Mouse (Mus musculus) limb, embryonic 14.5 days (tissue): ENCODE measurements at regions not wholly inside any gene's neighbourhood (a gene's known extent, or its start where the extent isn't known, plus 50 kb on each side); places are given as distances from the start of the nearest gene placed in this dataset.
"Not testable (repeated sequence)": the region's sequence is repeated elsewhere in the genome, so short reads cannot be mapped to it uniquely, and the experiment has no call there.

Source experiments
- ATAC-seq: fragments of 200-750 bp; cut with Nextera tagmentation; 2 replicates; pipeline ENCODE4 v1.8.0; 2017; ENCODE audit warnings: low read depth, moderate number of reproducible peaks, moderate TSS enrichment; ENCODE audit not compliant: low FRiP score
- DNase-seq: peaks from one replicate; pipeline ENCODE4 v3.0.0-alpha.2; 2015; ENCODE audit warnings: low spot score
- H3K27ac ChIP-seq: fragments of 300-500 bp; sonication (generic); replicated peaks from 2 replicates; pipeline ENCODE4 v1.5.1; 2014; ENCODE audit warnings: low read depth, mild to moderate bottlenecking, low read length, moderate library complexity, mixed read lengths
- H3K27me3 ChIP-seq: fragments of 300-500 bp; sonication (generic); 2 replicates; pipeline ENCODE4 v1.6.1; 2014; ENCODE audit warnings: low read length, mixed read lengths; ENCODE audit not compliant: control insufficient read depth, insufficient read depth
- H3K36me3 ChIP-seq: fragments of 300-500 bp; sonication (generic); 2 replicates; pipeline ENCODE4 v1.6.1; 2014; ENCODE audit warnings: mild to moderate bottlenecking, low read length, moderate library complexity, mixed read lengths; ENCODE audit not compliant: control insufficient read depth, insufficient read depth
- H3K4me1 ChIP-seq: fragments of 300-500 bp; sonication (generic); 2 replicates; pipeline ENCODE4 v1.6.1; 2014; ENCODE audit warnings: antibody characterized with exemption, low read length, mixed read lengths; ENCODE audit not compliant: control insufficient read depth, insufficient read depth
- H3K4me2 ChIP-seq: fragments of 300-500 bp; sonication (generic); replicated peaks from 2 replicates; pipeline ENCODE4 v1.6.1; 2014; ENCODE audit warnings: low read depth, mild to moderate bottlenecking, low read length, moderate library complexity; ENCODE audit not compliant: severe bottlenecking
- H3K4me3 ChIP-seq: fragments of 300-500 bp; sonication (generic); replicated peaks from 2 replicates; pipeline ENCODE4 v1.5.1; 2014; ENCODE audit warnings: low read length
- H3K9ac ChIP-seq: fragments of 300-500 bp; sonication (generic); 2 replicates; pipeline ENCODE4 v1.6.1; 2014; ENCODE audit warnings: mild to moderate bottlenecking, low read depth, low read length, moderate library complexity; ENCODE audit not compliant: severe bottlenecking
- H3K9me3 ChIP-seq: fragments of 300-500 bp; sonication (generic); 2 replicates; pipeline ENCODE4 v1.6.1; 2016; ENCODE audit warnings: low read length; ENCODE audit not compliant: control insufficient read depth
- POLR2A ChIP-seq: fragments of 200-500 bp; IDR thresholded peaks from 2 replicates; pipeline ENCODE4 v1.8.0; 2012; ENCODE audit warnings: inconsistent platforms, mild to moderate bottlenecking, moderate library complexity, borderline replicate concordance; ENCODE audit not compliant: insufficient read depth, insufficient read length; ENCODE audit errors: extremely low read depth
- WGBS: fragments of 180-500 bp; shearing (Covaris S2); extraction: QIAGEN DNeasy Blood & Tissue Kit; methylation state at CpG from one replicate; pipeline ENCODE4 v1.1.7; 2014; 5-methylcytosine and 5-hydroxymethylcytosine counted together

DNA sequence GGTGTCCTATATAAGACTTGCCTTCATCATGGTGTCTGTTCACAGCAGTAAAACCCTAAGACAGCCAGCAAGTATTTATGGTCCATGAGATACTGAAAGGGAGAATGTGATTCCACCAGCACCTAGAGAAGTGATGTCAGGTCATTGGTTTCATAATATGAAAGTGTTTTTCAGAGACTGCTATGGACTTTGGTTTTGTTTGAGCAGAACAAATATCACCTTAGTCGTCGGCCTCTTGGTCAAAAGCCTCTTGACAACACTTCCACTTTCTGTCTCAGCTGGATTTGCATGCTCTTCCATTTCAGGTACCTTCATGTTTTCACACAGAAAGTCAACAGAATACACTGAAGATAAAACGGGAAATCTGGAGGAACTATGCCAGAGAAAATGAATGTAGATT, 56.7 kb upstream of the Lrrc8b start:
- 92% methylated on average over 3 of the region's 3 CpGs for WGBS
- no peak for ATAC-seq

DNA sequence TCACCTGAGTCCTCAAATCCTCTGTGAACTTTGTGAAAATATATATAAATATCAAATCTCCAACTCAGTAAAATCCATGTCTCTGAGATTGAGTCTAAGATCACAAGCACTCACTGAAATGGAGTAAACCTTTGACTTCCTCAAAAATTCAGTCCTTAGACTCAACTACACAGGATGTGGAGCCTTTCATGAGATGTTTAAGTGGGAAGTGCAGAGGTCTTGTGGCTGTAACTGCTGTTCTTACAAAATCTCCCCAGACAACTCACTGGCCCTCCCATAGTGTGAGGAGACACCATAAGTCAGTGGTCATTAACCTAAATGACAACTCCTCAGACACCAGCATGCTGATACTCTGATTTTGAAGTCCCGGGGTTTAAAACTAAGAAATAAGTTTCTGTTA, 59.2 kb upstream of the Lrrc8b start:
- H3K4me2 ChIP-seq, H3K4me3 ChIP-seq, H3K27ac ChIP-seq, ATAC-seq, H3K27me3 ChIP-seq, DNase-seq, H3K36me3 ChIP-seq, H3K4me1 ChIP-seq, H3K9me3 ChIP-seq, H3K9ac ChIP-seq: not testable (repeated sequence)
- WGBS, result 90% methylated on average over 1 of the region's 1 CpGs

More for the DNA sequence above, 56.7 kb upstream of the Lrrc8b start:
- Histone ChIP-seq H3K4me2 (no peak overlapping the region), H3K4me3 (no peak overlapping the region), H3K9me3 (no peaks in the 10 kb centered on the region), H3K9ac (no peak overlapping the region), H3K27me3 (no peaks in the 10 kb centered on the region), H3K36me3 (no peaks in the 10 kb centered on the region), H3K27ac (no peak overlapping the region), H3K4me1 (no peaks in the 10 kb centered on the region)
- no peak for DNase-seq
- no peak for TF ChIP-seq POLR2A

DNA sequence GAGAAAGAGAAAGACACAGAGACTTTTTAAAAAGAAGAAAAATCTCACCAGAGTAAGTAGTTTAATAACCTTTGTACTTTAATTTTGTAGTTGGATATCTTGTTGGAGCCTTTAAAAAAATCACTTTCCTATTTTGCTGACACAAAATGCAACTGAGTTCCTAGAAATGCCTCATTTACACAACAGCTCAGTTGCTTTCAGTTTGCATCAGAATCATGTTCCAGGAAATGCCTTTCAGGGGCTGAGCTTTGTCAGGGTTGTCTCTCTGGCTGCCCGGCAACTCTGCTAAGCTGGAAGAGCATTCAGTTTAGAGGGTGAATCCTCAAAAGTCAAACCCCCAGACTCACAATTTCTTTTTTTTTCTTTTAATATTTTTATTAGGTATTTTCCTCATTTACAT, 60.5 kb upstream of the Gbp6 start:
- ATAC-seq (no peak), DNase-seq (no peak)
- Histone ChIP-seq H3K4me2 (no peak overlapping the region), H3K27me3 (no peaks in the 10 kb centered on the region), H3K9me3 (no peaks in the 10 kb centered on the region), H3K36me3 (no peaks in the 10 kb centered on the region), H3K9ac (no peak overlapping the region), H3K4me3 (no peak overlapping the region), H3K4me1 (no peaks in the 10 kb centered on the region), H3K27ac (no peak overlapping the region)
- 75% methylated on average over 1 of the region's 1 CpGs for WGBS
- TF ChIP-seq POLR2A, result no peak

DNA sequence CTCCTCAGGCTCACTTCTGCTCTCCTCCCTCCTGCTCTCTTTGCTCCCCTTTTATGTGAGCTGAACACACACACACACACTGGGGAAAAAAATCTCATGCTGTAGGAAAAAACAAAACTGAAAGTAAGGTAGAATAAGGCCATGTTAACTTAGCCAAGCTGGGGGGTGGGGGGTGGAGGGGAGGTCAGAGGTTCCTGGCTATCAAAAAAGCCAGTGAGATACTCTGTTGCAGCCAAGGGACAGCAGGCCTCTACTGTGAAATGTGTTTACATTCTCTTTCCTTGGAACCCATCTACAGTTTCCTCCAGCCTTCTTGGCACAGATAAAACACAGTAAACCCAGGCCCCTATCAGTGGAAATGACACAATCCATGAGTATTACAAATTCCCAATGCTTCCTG, 53.0 kb upstream of the Gbp6 start:
- ATAC-seq, result no peak; the same call in 1 of the 2 replicates
- Histone ChIP-seq H3K27ac (no peak overlapping the region), H3K4me3 (no peak overlapping the region), H3K4me1 (no peaks in the 10 kb centered on the region), H3K9me3 (no peaks in the 10 kb centered on the region), H3K27me3 (no peaks in the 10 kb centered on the region), H3K4me2 (no peak overlapping the region), H3K9ac (no peak overlapping the region), H3K36me3 (no peaks in the 10 kb centered on the region)
- TF ChIP-seq POLR2A, result no peak
- DNase-seq, result peak; percentile 26

DNA sequence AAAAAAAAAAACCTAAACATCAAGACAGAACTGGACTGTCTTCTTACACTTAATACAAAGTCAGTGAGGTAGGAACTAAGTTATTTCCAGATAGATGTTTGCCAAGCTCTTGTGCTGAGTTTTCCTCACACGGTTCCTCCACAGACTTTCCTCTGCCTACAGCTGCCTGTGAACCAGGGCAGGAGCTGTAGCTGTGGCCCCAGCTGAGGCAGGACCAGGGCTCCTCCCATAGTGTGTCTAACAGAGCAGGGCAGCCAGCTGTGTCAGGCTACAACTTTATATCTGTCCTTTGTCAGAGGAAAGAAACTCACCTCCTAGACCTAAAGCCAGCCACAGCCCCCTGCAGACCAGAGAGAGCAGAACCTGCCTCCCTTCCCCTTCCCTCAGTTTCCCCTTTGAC, 52.5 kb upstream of the Gbp6 start:
- not testable (repeated sequence) for H3K4me2 ChIP-seq, H3K9ac ChIP-seq, H3K4me3 ChIP-seq, H3K9me3 ChIP-seq, H3K36me3 ChIP-seq, H3K27ac ChIP-seq, H3K27me3 ChIP-seq, ATAC-seq, H3K4me1 ChIP-seq, DNase-seq
- WGBS, result 57% methylated on average over 1 of the region's 1 CpGs

DNA sequence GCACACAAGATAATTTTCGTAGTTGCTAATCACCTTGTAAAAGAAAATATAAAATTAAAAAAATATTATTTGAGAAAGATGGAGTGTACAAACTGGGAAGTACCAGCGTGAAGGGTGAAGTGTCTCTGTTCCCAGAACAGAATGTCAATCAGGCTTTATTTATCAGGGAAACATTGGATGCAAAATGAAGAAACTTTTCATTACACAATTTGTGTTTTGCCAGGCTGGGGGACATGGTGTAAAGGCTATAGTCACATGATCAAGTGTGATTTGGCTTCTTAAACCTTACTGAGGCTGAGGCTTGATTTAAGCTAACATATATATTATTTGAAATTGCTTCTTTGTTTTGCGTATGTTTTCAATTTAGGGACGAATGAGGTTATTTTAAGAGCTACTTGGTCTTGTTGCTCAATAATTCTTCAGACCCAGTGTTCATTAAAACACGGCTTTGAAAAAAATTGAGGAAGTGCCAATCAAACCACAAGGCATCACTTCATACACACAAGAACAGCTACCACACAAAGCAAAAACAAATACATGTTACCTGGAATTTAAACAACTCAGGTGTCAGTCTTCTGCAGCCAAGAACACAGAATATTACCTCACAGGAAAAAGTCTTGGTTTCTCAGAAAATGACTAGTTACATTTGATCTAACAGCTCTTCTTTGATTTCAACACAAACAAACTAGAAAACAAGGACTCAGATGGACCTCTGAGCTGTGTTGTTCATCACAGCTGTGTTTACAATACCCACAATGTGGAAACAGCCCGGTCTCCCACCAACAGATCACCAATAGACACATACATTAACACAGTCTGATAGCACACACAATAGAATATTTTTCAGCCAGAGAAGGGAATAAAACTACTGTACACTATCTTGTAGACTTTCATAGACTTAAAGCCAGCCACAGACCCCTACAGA, 51.6 kb upstream of the Gbp6 start:
- no peaks in the 10 kb centered on the region for H3K27me3 ChIP-seq
- TF ChIP-seq POLR2A, result no peak
- H3K27ac ChIP-seq, result no peak overlapping the region
- H3K4me1 ChIP-seq, result no peaks in the 10 kb centered on the region
- 50% methylated on average over 6 of the region's 6 CpGs for WGBS
- no peak overlapping the region for H3K4me3 ChIP-seq
- no peak overlapping the region for H3K9ac ChIP-seq
- ATAC-seq, result no peak
- no peak for DNase-seq
- H3K4me2 ChIP-seq, result no peak overlapping the region
- H3K36me3 ChIP-seq, result no peaks in the 10 kb centered on the region
- no peaks in the 10 kb centered on the region for H3K9me3 ChIP-seq

DNA sequence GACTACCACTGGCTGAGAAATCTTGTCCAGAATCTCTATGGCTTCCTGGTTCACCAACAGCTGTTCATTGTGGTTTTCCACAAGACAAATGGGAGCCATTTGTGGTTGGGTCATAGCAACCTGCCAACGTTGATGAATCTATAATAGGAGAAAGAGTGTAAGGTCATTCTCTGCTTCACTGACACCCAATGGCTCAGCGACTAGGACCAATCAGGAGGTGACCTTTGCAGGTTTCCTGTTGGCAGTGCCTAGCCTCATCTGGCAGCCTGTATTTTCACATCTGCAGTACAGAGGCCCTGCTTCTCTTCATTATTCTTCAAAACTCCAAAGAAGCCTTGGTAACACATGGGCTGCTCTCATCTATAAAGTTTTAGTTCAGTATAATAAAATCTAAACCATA, 50.3 kb upstream of the Gbp6 start:
- ATAC-seq, H3K4me3 ChIP-seq, DNase-seq, H3K27me3 ChIP-seq, H3K36me3 ChIP-seq, H3K4me2 ChIP-seq, H3K9me3 ChIP-seq, H3K9ac ChIP-seq, H3K27ac ChIP-seq, H3K4me1 ChIP-seq: not testable (repeated sequence)
- 67% methylated on average over 2 of the region's 2 CpGs for WGBS
